Comparison of ENCODE assay signal across 16 mouse cellular contexts in the genomic region with DNA sequence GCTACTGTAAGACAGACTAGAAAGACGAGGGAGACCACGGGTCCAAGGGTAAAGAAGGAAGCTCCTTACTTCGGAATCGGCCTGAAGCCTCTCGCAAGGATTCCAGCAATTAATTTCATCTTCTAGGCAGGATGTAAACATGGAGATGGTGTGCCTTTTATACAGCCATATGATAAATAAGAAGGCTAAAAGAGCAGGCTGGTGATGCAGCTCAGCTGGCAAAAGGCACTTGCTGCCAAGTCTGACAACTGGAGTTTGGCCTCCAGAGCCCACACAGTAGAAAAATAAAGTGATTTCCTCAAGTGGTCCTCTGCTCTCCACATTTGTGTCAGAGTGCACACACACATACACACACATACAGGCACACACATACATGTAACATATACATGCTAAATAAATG.
"Had no signal": no experiment of that assay in that cellular context is flagged by ENCODE, and none has a peak within 500 bp of the region (broad histone marks: within the 10 kb centered on the region; RNA-seq: fewer than 3 reads in every experiment).

No protein-coding gene starts in this region.

- H3K4me1 ChIP-seq: hindbrain, embryonic 12.5 days; limb, embryonic 13.5 days; megakaryocyte, embryonic 14.5 days had no signal

- H3K27me3 ChIP-seq: hindbrain, embryonic 12.5 days; limb, embryonic 13.5 days; megakaryocyte, embryonic 14.5 days had no signal

- H3K27ac ChIP-seq: hindbrain, embryonic 12.5 days; layer of hippocampus, adult 2 months; limb, embryonic 13.5 days; liver, embryonic 14.5 days; macrophage had no signal

- H3K9me3 ChIP-seq: hindbrain, embryonic 12.5 days; limb, embryonic 13.5 days had no signal

- ATAC-seq: hindbrain, embryonic 16.5 days; inflammation-experienced regulatory T-cells, adult 6 months; midbrain, embryonic 16.5 days had no signal

- H3K36me3 ChIP-seq: hindbrain, embryonic 12.5 days; limb, embryonic 13.5 days had no signal

- H3K4me3 ChIP-seq: hindbrain, embryonic 12.5 days; layer of hippocampus, adult 2 months; limb, embryonic 13.5 days; megakaryocyte, embryonic 14.5 days had no signal

- H3K4me2 ChIP-seq: hindbrain, embryonic 12.5 days; limb, embryonic 13.5 days; midbrain, embryonic 11.5 days had no signal

- H3K9ac ChIP-seq: hindbrain, embryonic 12.5 days; limb, embryonic 13.5 days; liver, embryonic 14.5 days had no signal

- DNase-seq: kidney, adult 9 months; kidney, postnatal 36 days; left cerebral cortex, postnatal 4 days; right cerebral cortex, postnatal 25 days; thymus, adult 2 months; thymus, postnatal 25 days had no signal
